Mouse (Mus musculus) ES-E14 (cell line): ENCODE measurements at regions not wholly inside any gene's neighbourhood (a gene's known extent, or its start where the extent isn't known, plus 50 kb on each side); places are given as distances from the start of the nearest gene placed in this dataset.

ENCODE experiments used
- CHD2 ChIP-seq: IDR thresholded peaks from 2 replicates; pipeline ENCODE4 v1.6.1; 2014; ENCODE audit warnings: mild to moderate bottlenecking, low read depth, low read length, inconsistent platforms
- HCFC1 ChIP-seq: IDR thresholded peaks from 2 replicates; pipeline ENCODE4 v1.6.1; 2012; ENCODE audit warnings: low read length, inconsistent platforms, borderline replicate concordance; ENCODE audit not compliant: insufficient read depth
- MAFK ChIP-seq: IDR thresholded peaks from 2 replicates; pipeline ENCODE4 v1.6.1; 2014; ENCODE audit warnings: mild to moderate bottlenecking, low read depth, low read length, inconsistent platforms; ENCODE audit not compliant: insufficient read depth
- ZC3H11A ChIP-seq: IDR thresholded peaks from 2 replicates; pipeline ENCODE4 v1.6.1; 2012; ENCODE audit warnings: low read depth, mild to moderate bottlenecking, inconsistent platforms, low read length, borderline replicate concordance
- ZNF384 ChIP-seq: IDR thresholded peaks from 2 replicates; pipeline ENCODE4 v1.6.1; 2012; ENCODE audit warnings: low read depth, low read length, inconsistent platforms

DNA sequence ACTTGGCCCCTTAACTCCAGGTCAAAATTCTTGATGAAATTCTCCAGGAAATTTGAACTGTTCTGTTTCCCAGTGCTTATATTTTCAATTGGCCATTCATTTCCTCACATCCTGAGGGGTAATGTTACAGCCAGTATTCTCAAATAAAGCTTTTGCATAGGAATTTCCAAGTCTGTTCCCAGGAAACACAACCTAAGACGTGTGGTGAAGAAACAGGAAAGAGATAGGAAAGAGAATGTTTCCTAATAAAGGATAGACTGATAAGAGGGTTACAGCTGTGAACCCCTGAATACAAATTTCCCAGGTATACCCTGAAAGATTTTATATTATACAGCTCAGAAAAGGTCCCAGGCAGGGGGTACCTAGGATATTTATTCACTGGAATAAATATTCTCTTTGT is 108.0 kb upstream of the Slc22a22 start:
- no peak for TF ChIP-seq HCFC1
- no peak for TF ChIP-seq ZC3H11A
- no peak for TF ChIP-seq MAFK
- TF ChIP-seq CHD2, result no peak
- no peak for TF ChIP-seq ZNF384
